Comparison of ENCODE assay signal across 1 mouse cellular context in genomic region chr9:32503423-32503822, GRCm38 (mm10).
TF ChIP-seq lines count a peak whose summit lies in the region.

No protein-coding gene starts in this region.

TF ChIP-seq in CH12.LX, 34 proteins besides CTCF, POLR2A, EP300 and RAD21 (continued from another document):
- TF ChIP-seq MEF2A (IDR thresholded peaks at IDR 0.05; ENCODE audit: borderline replicate concordance, low read depth, low read length) (no peak), GABPA (IDR thresholded peaks at IDR 0.05; ENCODE audit: insufficient replicate concordance, low read depth, low read length) (no peak), POLR2AphosphoS2 (IDR thresholded peaks at IDR 0.05; ENCODE audit: low read depth, low read length) (no peak), NRF1 (IDR thresholded peaks at IDR 0.05; ENCODE audit: low read depth, low read length) (no peak), USF2 (conservative IDR thresholded peaks at IDR 0.05; ENCODE audit: low read depth, low read length) (no peak), IRF4 (IDR thresholded peaks at IDR 0.05; ENCODE audit: low read depth, low read length) (no peak), ELF1 (IDR thresholded peaks at IDR 0.05; ENCODE audit: low read depth, low read length) (no peak), MXI1 (IDR thresholded peaks at IDR 0.05; ENCODE audit: low read depth, low read length) (no peak), CHD2 (IDR thresholded peaks at IDR 0.05; ENCODE audit: low read length) (no peak), BHLHE40 (IDR thresholded peaks at IDR 0.05; ENCODE audit: low read depth, low read length) (no peak), PAX5 (IDR thresholded peaks at IDR 0.05; ENCODE audit: low read length) (no peak), TCF12 (IDR thresholded peaks at IDR 0.05; ENCODE audit: low read depth, low read length) (no peak), SMC3 (IDR thresholded peaks at IDR 0.05; ENCODE audit: low read depth, low read length) (no peak), MYC (IDR thresholded peaks at IDR 0.05; ENCODE audit: low read depth, low read length) (no peak), NELFE (IDR thresholded peaks at IDR 0.05; ENCODE audit: low read depth, low read length) (no peak), MAFK (IDR thresholded peaks at IDR 0.05; ENCODE audit: insufficient replicate concordance, low read length) (no peak)
